Mouse (Mus musculus): Measurements from ENCODE around the gene Aoah.

GRCm38 (mm10) chr13:20940389-20940788 is 146.5 kb downstream of the Aoah start:
- TF ChIP-seq CTCF (IDR thresholded peaks at IDR 0.05; ENCODE audit: low read depth, low read length) (no peak), POLR2A (IDR thresholded peaks at IDR 0.05; ENCODE audit: insufficient read depth, low read length) (no peak)

All from ES-Bruce4 (cell line).